Mouse (Mus musculus) activated CD4-positive, CD25-positive, alpha-beta regulatory T cell (primary cell): ENCODE measurements around the gene Lrrc10b. TPM values are rescaled to one million over a fixed set of nuclear protein-coding genes. Genes with fewer than 3 reads are reported as not detected.

ENCODE experiments used
- polyA plus RNA-seq, 2 experiments: library from polyadenylated mRNA; unstranded; fragments of 100-300 nt; shearing (Covaris generic); gene quantifications; one replicate each; pipeline ENCODE4 v1.2.1; 2017

Gene Lrrc10b
- not detected for polyA plus RNA-seq

GRCm38 (mm10) chr19:10456752-10457483 lies at the start of gene Lrrc10b:
Lrrc10b (minus strand) TSS chr19:10457473.

GRCm38 (mm10) chr19:10482703-10483102 lies 25.4 kb upstream of the Lrrc10b start, which contains the start of gene Ppp1r32:
Ppp1r32 (minus strand) TSS chr19:10482928.

Other genes with a start within 250 kb of the Lrrc10b start
- gene Myrf, start 216.7 kb downstream of the Lrrc10b start, polyA plus RNA-seq, result under 1 TPM; 0.06 to 0.27 TPM
- under 1 TPM; 0.14 to 0.18 TPM for gene Dagla, start 152.6 kb downstream of the Lrrc10b start, polyA plus RNA-seq
- gene Syt7, start 68.4 kb downstream of the Lrrc10b start, polyA plus RNA-seq, result under 1 TPM in 1 of 2 experiments, not detected in 1; 0.17 TPM
- gene Ppp1r32, start 25.5 kb upstream of the Lrrc10b start, polyA plus RNA-seq, result under 1 TPM in 1 of 2 experiments, not detected in 1; 0.17 TPM
- gene Cpsf7, start 67.8 kb upstream of the Lrrc10b start, polyA plus RNA-seq, result 10 to 100 TPM; 29.3 to 29.9 TPM
- 10 to 100 TPM; 81.5 to 85.0 TPM for gene Sdhaf2, start 68.7 kb upstream of the Lrrc10b start, polyA plus RNA-seq
- gene Tmem216, start 98.8 kb upstream of the Lrrc10b start, polyA plus RNA-seq, result 1 to 10 TPM; 6.3 to 8.8 TPM
- gene Cyb561a3, start 119.7 kb upstream of the Lrrc10b start, polyA plus RNA-seq, result 10 to 100 TPM; 27.3 to 45.9 TPM
- 10 to 100 TPM; 13.4 to 17.6 TPM for gene Tmem138, start 119.9 kb upstream of the Lrrc10b start, polyA plus RNA-seq
- gene Ddb1, start 147.9 kb upstream of the Lrrc10b start, polyA plus RNA-seq, result 100 to 1,000 TPM; 120 to 148 TPM
- gene Tkfc, start 148.2 kb upstream of the Lrrc10b start, polyA plus RNA-seq, result 10 to 100 TPM in 1 of 2 experiments, 1 to 10 TPM in 1; 8.9 to 11.9 TPM
- gene Vwce, start 176.7 kb upstream of the Lrrc10b start, polyA plus RNA-seq, result under 1 TPM in 1 of 2 experiments, not detected in 1; 0.38 TPM
- not detected for gene Pga5, start 220.6 kb upstream of the Lrrc10b start, polyA plus RNA-seq
- 10 to 100 TPM; 19.3 to 24.5 TPM for gene Vps37c, start 231.3 kb upstream of the Lrrc10b start, polyA plus RNA-seq